Mouse (Mus musculus): ENCODE data around the gene Etfrf1. TPM values are rescaled to one million over a fixed set of nuclear protein-coding genes. Genes with fewer than 3 reads are reported as not detected.

The Etfrf1 gene
- polyA plus RNA-seq, 1 experiment from 2014 or later = 64.8 TPM

Other genes starting within 250 kb of the Etfrf1 start
- 4.6 and 6.2 TPM in 2 replicates for gene Bcat1, start 134.9 kb upstream of the Etfrf1 start, polyA plus RNA-seq (2014; fragmentation: Nextera tagmentation; extraction: Ambion mirVana)
- gene Lrmp, start 95.5 kb upstream of the Etfrf1 start, polyA plus RNA-seq (2014; fragmentation: Nextera tagmentation; extraction: Ambion mirVana) = 1.4 and 1.8 TPM in 2 replicates
- 0.14 and 0.62 TPM in 2 replicates for gene Casc1, start 129 bp upstream of the Etfrf1 start, polyA plus RNA-seq (2014; fragmentation: Nextera tagmentation; extraction: Ambion mirVana)
- 42.8 and 46.3 TPM in 2 replicates for gene Kras, start 39.1 kb downstream of the Etfrf1 start, polyA plus RNA-seq (2014; fragmentation: Nextera tagmentation; extraction: Ambion mirVana)